Comparison of ENCODE assay signal across 12 mouse cellular contexts in the genomic region with DNA sequence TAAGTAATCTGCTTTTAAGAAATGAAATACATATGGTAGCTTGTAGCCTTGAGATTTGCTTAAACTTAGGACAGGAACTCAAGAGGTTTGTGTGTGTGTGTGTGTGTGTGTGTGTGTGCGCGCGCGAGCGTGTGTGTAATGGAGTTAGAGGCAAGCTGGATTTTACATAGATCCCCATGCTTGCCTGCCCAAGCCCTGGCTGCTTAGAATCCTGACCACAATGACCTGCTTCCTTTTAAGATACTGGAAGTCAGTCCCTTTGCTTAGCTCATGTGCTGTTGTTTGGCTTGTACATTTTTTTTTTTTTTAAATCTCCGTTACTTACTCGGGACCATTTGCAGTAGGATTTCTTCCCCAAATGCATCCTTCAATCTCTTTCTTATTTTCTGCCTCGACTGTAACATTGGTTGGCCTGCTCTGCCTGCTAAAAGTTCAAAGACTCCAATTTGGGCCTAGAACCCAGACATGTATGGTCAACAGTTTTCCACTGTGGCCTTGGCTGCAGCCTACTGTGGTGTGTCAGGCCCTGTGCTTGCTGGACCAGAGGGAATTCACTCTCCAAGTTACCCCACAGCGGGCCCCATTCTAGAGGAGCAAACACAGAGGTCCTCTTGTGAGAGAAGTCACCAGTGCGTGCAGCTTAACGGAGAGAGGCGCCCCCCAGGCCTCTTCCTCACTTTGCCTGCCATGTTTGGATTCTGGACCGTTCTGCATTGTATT. TPM values are rescaled to one million over a fixed set of nuclear protein-coding genes. Genes with fewer than 3 reads are reported as not detected.
DNase-seq lines count a peak whose midpoint lies in the region; ATAC-seq lines count a peak whose summit lies in the region.
"Had no signal": no experiment of that assay in that cellular context is flagged by ENCODE, and none has a peak within 500 bp of the region (broad histone marks: within the 10 kb centered on the region; RNA-seq: fewer than 3 reads in every experiment).

No protein-coding gene starts in this region.

- H3K9ac ChIP-seq in limb, embryonic 15.5 days: no peak overlapping the region
- H3K9ac ChIP-seq in intestine, embryonic 16.5 days (ENCODE audit: low read depth, low read length): no peak overlapping the region

- no peaks in the 10 kb centered on the region for H3K36me3 ChIP-seq in limb, embryonic 15.5 days
- H3K36me3 ChIP-seq in intestine, embryonic 16.5 days (ENCODE audit: control insufficient read depth, insufficient read depth, low read length): no peaks in the 10 kb centered on the region

- no peaks in the 10 kb centered on the region for H3K9me3 ChIP-seq in limb, embryonic 15.5 days
- no peaks in the 10 kb centered on the region for H3K9me3 ChIP-seq in intestine, embryonic 16.5 days (ENCODE audit: control insufficient read depth, low read length)

- H3K4me2 ChIP-seq in limb, embryonic 15.5 days: no peak overlapping the region
- H3K4me2 ChIP-seq in intestine, embryonic 16.5 days (ENCODE audit: low read depth, low read length): no peak overlapping the region

- 60% methylated on average over 13 of the region's 13 CpGs for WGBS in limb, embryonic 15.5 days
- 76% methylated on average over 13 of the region's 13 CpGs for WGBS in intestine, embryonic 16.5 days

- H3K27ac ChIP-seq in limb, embryonic 15.5 days: peak overlapping the region; percentile 48; the same call in 1 of the 2 replicates
- no peak overlapping the region for H3K27ac ChIP-seq in intestine, embryonic 16.5 days (ENCODE audit: low read length)

- peak; percentile 51 for DNase-seq in retina, postnatal 1 day
- no peak for DNase-seq in retina, embryonic 14.5 days (ENCODE audit: low spot score)
- no peak for DNase-seq in adrenal gland, adult 8-10 months
- DNase-seq in frontal cortex, postnatal 36 days (ENCODE audit: low spot score in 2 of 2): no peak
- DNase-seq: heart, postnatal 4 days; lung, postnatal 10 days; thymus, postnatal 25 days had no signal

- no peaks in the 10 kb centered on the region for H3K27me3 ChIP-seq in limb, embryonic 15.5 days
- no peaks in the 10 kb centered on the region for H3K27me3 ChIP-seq in intestine, embryonic 16.5 days (replicated peaks; ENCODE audit: control insufficient read depth, insufficient read depth, low read length)

- H3K4me3 ChIP-seq in limb, embryonic 15.5 days: no peak overlapping the region
- H3K4me3 ChIP-seq in intestine, embryonic 16.5 days (ENCODE audit: low read length): no peak overlapping the region

- peaks cover 18% of the 10 kb centered on the region for H3K4me1 ChIP-seq in limb, embryonic 15.5 days
- H3K4me1 ChIP-seq in intestine, embryonic 16.5 days (ENCODE audit: control insufficient read depth, insufficient read depth, low read length): 0 out of 2 replicates have a peak, but pooled peaks cover 3% of the 10 kb centered on the region

- peak; percentile 51 to 68; a peak in 3 of 4 replicates for ATAC-seq in hematopoietic stem cell, adult 5-6 weeks (replicated peaks in 1 of 2; ENCODE audit: insufficient read depth in 1 of 2, low FRiP score in 2 of 2, low TSS enrichment in 1 of 2, low read depth in 1 of 2, poor library complexity in 2 of 2, severe bottlenecking in 2 of 2)
- ATAC-seq in limb, embryonic 15.5 days (ENCODE audit: insufficient number of reproducible peaks, low FRiP score, low TSS enrichment, low read depth): peak; percentile 46; the same call in 1 of the 2 replicates
- ATAC-seq in intestine, embryonic 16.5 days: no peak

RNA-seq across cellular contexts. Expression of a gene that starts 29.5 kb away (rescaled TPM):
- 0.38 TPM in 1 of 2 replicates, not detected in the other for total RNA-seq in hematopoietic stem cell, adult 5-6 weeks (2017)
- polyA plus RNA-seq in limb, embryonic 15.5 days (2015; fragmentation: Nextera tagmentation; extraction: Ambion mirVana): 5.1 and 8.0 TPM in 2 replicates
- total RNA-seq in adrenal gland, adult 8-10 months (2022): 10 to 100 TPM in 1 of 4 experiments, 1 to 10 TPM in 3; 3.3 to 11.1 (median 6.5) TPM
- 2.5 and 2.8 TPM in 2 replicates for polyA plus RNA-seq in intestine, embryonic 16.5 days (2015; fragmentation: Nextera tagmentation; extraction: Ambion mirVana)
- total RNA-seq: granulocyte monocyte progenitor cell, adult 5-6 weeks had no signal
- polyA plus RNA-seq: liver, adult 2 months had no signal
